Mouse (Mus musculus) macrophage (primary cell): ENCODE data around the gene Emc8. TPM values are rescaled to one million over a fixed set of nuclear protein-coding genes. Genes with fewer than 3 reads are reported as not detected.

Source experiments
- H3K27ac ChIP-seq: fragments of 350-480 bp; formaldehyde crosslinking; 2 replicates; pipeline ENCODE4 v1.9.0; 2021
- H3K36me3 ChIP-seq: fragments of 350-480 bp; formaldehyde crosslinking; 2 replicates; pipeline ENCODE4 v1.9.0; 2021; ENCODE audit errors: inconsistent target
- H3K4me3 ChIP-seq: fragments of 350-480 bp; formaldehyde crosslinking; 2 replicates; pipeline ENCODE4 v1.9.0; 2021; ENCODE audit errors: inconsistent target
- H3K79me2 ChIP-seq: fragments of 350-480 bp; formaldehyde crosslinking; 2 replicates; pipeline ENCODE4 v1.9.0; 2021; ENCODE audit errors: inconsistent target
- WGBS: methylation state at CpG from one replicate; pipeline ENCODE4 v1.1.7; 2026; ENCODE audit warnings: inconsistent platforms; ENCODE audit not compliant: missing documents; 5-methylcytosine and 5-hydroxymethylcytosine counted together
- polyA plus RNA-seq: library from polyadenylated mRNA; stranded (reverse); fragments of 250-400 nt; gene quantifications from 3 replicates; pipeline ENCODE4 v1.2.4, GENCODE M21; 2018; ENCODE audit warnings: inconsistent platforms
- total RNA-seq, 78 experiments: library from RNA; depleted of rRNA; stranded (reverse); fragments of 250-400 nt; gene quantifications; 1 replicate in 9 of 78; 2 replicates in 24 of 78; 3 replicates in 43 of 78; 4 replicates in 2 of 78; pipeline ENCODE4 v1.2.4; 2018; ENCODE audit warnings: inconsistent platforms in 56 of 78

The Emc8 gene
- 10 to 100 TPM in 17 of 26 experiments, 1 to 10 TPM in 9; 4.1 to 37.4 (median 12.2) TPM for total RNA-seq (2018; cell fraction: chromatin; rRNA removed)
- total RNA-seq (2018; cell fraction: cytosol; rRNA removed) = 10 to 100 TPM; 27.5 to 49.4 (median 37.6) TPM
- 10 to 100 TPM in 16 of 26 experiments, 1 to 10 TPM in 10; 5.8 to 26.6 (median 11.3) TPM for total RNA-seq (2018; cell fraction: nucleus; rRNA removed)
- 30.6 to 41.0 TPM (median 40.7 TPM) in 3 replicates for polyA plus RNA-seq

DNA sequence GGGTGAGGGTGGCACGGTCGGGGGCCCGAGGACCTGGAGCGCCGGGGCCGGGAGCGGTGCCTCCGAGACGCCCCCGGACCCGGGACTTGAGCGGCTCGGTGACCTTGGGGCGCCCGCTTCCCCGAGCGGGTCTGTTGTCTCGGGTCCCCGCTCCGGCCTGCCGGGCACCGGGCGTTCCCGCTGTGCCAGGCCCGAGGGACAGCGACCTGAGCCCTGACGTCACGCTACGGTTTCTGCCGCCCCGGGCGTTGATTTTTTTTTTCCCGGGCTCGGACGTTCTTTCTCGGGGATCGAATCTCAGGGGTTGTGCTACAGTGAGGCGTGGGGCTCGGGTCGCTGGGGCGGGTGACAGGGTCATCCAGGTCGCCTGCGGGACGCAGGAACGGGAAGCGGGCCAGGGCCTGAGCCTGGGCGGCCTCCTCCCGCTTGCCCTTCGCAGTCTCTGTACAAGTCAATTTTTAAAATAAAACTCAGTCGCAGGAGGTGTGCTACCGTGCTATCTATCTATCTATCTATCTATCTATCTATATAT, at the start of gene Emc8:
TSS of gene Emc8 (minus strand) at position 200 of the 532 bp plus-strand sequence.
- Histone ChIP-seq H3K27ac (peak within 1 kb of the TSS; percentile 39), H3K36me3 (peaks cover 35% of the 10 kb centered on the region), H3K79me2 (peaks cover 82% of the 10 kb centered on the region), H3K4me3 (peak within 1 kb of the TSS; percentile 74)
- under 1% methylated on average over 51 of the region's 51 CpGs for WGBS

DNA sequence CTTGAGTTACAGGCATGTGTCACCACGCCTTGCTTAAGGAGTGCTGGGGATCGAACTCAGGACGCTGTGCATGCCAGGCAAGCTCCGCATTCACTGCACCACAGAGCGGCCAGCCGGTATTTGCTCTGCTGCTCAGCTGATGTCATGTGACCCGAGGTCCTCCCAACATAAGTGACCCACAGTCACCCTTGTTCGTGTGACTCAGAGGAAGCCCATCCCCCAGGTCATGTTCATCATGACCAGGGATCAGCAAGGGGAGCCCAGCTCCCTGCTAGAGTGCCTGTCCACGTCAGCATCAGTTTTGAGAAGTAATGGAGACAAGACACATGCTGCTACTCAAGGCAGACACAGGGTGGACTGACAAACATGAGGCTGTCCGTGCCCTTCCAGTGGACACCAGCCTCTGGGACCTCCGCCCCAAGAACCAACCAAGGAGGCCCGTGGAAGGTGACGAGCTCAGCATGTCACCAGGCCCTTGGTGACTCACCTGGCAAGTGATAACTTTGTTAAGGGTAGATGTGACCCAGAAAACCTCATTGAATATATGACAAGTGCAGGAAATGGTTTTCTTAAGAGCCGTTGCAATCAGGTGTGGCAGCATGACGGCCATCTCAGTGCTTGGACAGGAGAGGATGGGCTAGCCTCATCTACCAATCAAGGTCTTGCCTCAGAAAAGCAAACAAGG, 47.8 kb upstream of the Emc8 start:
- peak overlapping the region; percentile 95 for H3K27ac ChIP-seq
- no peak overlapping the region for H3K4me3 ChIP-seq
- 58% methylated on average over 15 of the region's 15 CpGs for WGBS
- no peaks in the 10 kb centered on the region for H3K79me2 ChIP-seq
- no peaks in the 10 kb centered on the region for H3K36me3 ChIP-seq

DNA sequence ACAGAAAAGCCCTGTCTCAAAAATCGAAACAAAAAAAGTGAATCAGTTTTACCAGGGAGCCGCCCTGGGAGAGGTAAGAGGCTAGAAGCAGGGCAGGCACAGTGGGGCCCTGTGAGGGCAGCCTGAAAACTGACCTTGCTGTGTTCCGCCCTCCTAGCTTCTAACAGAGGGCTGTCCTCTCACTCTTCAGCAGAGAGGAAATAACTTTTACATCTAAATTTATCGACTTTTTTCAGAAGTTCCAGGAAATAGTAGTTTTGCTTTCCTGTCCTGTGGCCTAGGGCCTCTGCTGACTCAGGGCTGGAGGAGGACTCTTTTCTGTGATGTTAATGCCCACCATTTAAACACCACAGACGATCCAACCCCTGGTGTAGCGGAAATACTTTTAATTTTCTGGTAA, 46.8 kb upstream of the Emc8 start:
- no peaks in the 10 kb centered on the region for H3K36me3 ChIP-seq
- 18% methylated on average over 6 of the region's 6 CpGs for WGBS
- peak overlapping the region; percentile 95 for H3K27ac ChIP-seq
- H3K79me2 ChIP-seq = no peaks in the 10 kb centered on the region
- H3K4me3 ChIP-seq = no peak overlapping the region

DNA sequence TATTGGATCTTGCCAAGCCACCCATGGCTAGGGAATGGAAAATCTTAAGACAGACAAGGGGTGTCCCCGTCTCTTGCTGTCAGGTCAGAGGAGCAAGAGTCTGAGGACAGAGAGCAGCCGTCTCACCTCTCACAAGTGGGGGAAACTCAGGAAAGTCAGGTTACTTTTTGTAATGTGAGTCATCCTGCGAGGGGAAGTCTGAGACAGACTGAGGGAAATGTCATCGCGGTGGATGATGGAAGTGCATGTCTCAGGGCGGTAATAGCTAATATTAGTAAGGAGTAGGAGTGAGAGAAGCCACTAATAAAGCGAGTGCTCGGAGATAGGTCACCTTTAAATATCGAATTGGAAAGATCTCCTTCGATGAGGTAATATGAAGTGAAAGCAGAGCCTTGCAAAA, 40.8 kb upstream of the Emc8 start:
- no peaks in the 10 kb centered on the region for H3K79me2 ChIP-seq
- H3K27ac ChIP-seq = no peak overlapping the region
- no peak overlapping the region for H3K4me3 ChIP-seq
- H3K36me3 ChIP-seq = no peaks in the 10 kb centered on the region
- WGBS = 33% methylated on average over 10 of the region's 10 CpGs

DNA sequence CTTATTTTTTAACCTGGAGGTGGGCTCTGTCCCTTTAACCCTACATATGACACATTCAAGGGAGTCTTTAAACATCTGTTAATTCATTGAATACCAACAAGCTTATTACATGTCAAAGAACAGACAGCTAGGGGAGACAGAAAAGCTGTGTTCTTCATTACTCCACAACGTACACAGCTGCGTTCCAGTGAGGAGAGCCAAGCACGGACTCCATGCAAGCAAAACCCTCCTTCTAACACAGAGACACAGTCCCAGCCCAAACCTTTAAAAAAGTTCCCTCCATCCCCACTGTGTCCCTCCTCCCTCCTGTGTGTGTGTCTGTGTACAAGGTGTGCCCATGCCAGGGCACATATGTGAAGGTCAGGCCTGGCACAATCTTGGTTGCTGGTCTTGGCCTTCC, 37.8 kb upstream of the Emc8 start:
- no peak overlapping the region for H3K4me3 ChIP-seq
- H3K36me3 ChIP-seq = no peaks in the 10 kb centered on the region
- 93% methylated on average over 3 of the region's 3 CpGs for WGBS
- H3K27ac ChIP-seq = no peak overlapping the region
- H3K79me2 ChIP-seq = no peaks in the 10 kb centered on the region

DNA sequence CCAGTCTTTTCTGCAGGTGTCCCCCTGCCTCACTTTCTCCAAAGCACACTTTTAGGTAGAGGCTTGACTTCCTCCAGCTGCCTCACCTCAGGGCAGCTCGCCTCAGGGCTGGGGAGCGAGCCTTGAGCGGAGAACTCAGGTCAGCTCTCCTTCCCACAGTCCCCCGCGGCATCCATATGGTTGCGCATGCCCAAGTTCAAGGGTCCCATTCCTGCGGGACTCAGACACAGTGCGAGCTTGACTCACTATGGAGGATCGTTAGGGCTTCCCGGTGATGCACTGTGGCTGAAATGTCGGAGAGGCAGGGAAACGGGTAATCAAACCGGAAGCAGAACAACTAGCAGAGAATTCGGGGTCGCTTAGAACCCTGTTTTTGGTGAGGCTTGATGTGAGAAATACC, 36.8 kb upstream of the Emc8 start:
- H3K36me3 ChIP-seq = no peaks in the 10 kb centered on the region
- 89% methylated on average over 15 of the region's 15 CpGs for WGBS
- no peak overlapping the region for H3K4me3 ChIP-seq
- no peak overlapping the region for H3K27ac ChIP-seq
- no peaks in the 10 kb centered on the region for H3K79me2 ChIP-seq

DNA sequence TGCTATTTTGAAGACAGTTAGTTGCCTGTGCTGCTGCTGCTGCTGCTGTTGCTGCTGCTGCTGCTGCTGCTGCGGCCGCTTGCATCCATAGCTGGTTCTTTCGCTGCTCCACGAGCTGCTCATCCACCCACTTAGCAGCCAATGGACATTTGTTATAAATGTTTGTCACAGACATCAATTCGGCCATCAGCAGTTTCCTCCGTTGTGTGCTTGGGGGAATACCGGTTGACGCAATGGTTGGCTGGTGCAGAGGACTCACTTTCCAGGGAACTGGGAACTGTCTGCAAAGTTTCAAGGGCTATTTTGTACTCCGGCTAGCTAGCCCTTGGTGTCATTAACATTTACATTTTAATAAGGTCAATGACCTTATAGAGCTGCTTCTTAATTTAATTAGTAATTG, 35.8 kb upstream of the Emc8 start:
- H3K36me3 ChIP-seq = no peaks in the 10 kb centered on the region
- H3K27ac ChIP-seq = no peak overlapping the region
- no peak overlapping the region for H3K4me3 ChIP-seq
- no peaks in the 10 kb centered on the region for H3K79me2 ChIP-seq
- 73% methylated on average over 9 of the region's 9 CpGs for WGBS

DNA sequence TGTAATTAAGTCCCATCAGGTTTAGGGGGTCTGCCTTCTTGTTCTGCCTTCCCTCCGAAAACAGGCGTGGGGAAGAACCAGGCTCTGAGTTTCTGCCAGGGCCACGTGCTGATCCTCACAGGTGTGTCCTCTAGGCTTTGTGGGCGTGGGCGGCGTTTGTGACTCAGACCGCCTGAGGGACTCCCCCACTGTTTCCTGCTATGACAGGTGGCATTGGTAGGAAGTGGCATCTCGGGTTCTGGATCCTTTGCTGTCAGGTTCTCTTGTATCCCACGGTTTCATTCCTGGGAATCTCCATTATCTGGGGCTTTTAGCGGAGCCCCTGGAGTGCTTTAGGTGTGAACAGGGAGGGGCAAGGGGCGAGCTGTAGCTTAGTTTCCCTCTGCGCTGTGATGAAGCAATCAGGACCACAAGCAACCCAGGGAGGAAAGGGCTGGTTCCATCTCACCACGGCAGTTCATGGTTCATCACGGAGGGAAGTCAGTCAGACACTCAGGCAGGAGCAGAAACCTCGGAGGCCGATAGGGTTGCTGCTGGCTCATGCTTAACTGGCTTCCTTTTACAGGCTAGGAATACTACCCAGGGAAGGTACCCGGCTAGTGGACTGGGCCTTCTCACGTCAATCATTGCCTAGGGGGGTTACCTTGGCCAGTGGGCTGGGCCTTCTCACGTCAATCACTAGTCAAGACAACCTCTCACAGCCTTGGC, 33.5 kb upstream of the Emc8 start:
- H3K36me3 ChIP-seq = no peaks in the 10 kb centered on the region
- H3K79me2 ChIP-seq = no peaks in the 10 kb centered on the region
- peak overlapping the region; percentile 39 for H3K27ac ChIP-seq
- no peak overlapping the region for H3K4me3 ChIP-seq
- WGBS = 25% methylated on average over 19 of the region's 19 CpGs

DNA sequence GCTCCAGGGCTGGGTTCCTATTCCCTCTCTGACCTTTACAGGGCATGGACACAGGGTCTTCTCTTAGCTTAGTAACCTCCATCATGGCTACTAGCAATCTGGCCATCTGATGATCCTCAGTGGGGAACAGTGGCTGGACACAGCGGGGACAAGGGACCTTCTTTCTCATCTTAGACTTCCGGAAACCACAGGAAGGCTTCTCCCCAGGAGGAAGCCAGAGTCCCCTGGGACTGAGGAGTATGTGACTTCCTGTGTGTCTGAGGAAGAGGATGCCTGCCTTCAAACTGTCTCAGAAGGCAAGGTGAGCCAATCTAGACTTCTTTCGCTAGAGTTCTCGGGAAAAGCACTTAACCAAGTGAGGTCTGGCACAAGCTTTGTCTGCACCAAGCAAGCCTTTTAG, 31.7 kb upstream of the Emc8 start:
- Histone ChIP-seq H3K36me3 (no peaks in the 10 kb centered on the region), H3K79me2 (no peaks in the 10 kb centered on the region), H3K4me3 (no peak overlapping the region), H3K27ac (peak overlapping the region; percentile 98)
- WGBS = 61% methylated on average over 4 of the region's 4 CpGs

DNA sequence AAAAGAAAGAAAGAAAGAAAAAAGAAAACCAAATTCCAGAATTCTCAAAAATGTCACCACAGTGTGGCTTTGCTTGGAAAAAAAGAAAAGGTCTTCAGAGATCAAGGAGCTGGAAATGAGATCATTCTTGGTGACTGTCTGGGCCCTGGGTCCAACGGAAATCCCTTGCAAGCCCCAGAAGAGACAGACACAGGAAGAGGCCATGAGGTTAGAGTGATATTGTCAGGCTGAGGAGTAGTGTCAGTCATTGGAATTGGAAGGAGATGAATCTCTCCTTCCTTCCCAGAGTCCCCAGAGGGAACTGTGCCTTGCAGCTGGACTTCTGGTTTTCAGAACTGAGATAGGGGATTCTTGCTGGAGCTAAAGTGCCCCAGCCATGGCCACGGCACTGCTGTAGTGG, 31.2 kb upstream of the Emc8 start:
- no peak overlapping the region for H3K4me3 ChIP-seq
- no peaks in the 10 kb centered on the region for H3K79me2 ChIP-seq
- 45% methylated on average over 2 of the region's 2 CpGs for WGBS
- H3K36me3 ChIP-seq = no peaks in the 10 kb centered on the region
- peak overlapping the region; percentile 98 for H3K27ac ChIP-seq

DNA sequence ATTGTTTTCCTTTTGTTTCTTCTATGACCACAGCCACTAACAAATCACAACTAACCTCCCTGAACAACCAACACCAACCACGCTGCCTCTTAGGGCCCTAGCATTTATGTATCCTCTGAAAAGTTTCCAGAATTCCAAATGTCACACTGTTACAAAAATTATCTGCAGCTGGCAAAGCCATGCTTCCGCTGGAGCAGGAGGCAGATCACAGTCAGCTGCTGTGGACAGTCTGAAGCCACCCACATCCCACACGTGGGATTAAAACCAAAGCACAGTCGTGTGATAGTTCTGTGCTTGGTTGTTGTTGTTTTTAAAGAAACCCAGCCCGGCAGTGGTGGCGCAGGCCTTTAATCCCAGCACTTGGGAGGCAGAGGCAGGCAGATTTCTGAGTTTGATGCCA, 30.7 kb upstream of the Emc8 start:
- Histone ChIP-seq H3K79me2 (no peaks in the 10 kb centered on the region), H3K4me3 (no peak overlapping the region), H3K27ac (peak overlapping the region; percentile 98), H3K36me3 (no peaks in the 10 kb centered on the region)
- WGBS = 81% methylated on average over 6 of the region's 6 CpGs

DNA sequence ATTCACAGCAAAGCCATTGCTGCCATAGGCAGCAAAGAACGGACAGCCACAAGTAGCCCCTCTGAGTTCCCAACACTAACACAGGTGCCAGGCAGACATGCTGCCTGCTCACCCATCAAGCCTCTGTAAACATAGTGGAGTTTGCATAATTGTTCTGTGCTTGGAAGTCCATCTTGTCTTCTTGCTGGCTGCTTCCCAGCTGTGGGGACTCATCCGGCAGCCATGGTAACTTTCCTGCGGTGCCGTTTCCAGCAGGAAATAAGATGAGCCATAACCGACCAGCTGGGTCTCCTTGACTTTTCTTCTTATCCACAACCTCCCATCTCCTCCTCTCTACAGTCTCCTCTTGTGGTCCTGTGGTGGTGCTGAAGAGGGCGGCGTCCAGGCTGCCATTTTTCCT, 30.1 kb upstream of the Emc8 start:
- WGBS = 93% methylated on average over 7 of the region's 7 CpGs
- H3K27ac ChIP-seq = peak overlapping the region; percentile 98

DNA sequence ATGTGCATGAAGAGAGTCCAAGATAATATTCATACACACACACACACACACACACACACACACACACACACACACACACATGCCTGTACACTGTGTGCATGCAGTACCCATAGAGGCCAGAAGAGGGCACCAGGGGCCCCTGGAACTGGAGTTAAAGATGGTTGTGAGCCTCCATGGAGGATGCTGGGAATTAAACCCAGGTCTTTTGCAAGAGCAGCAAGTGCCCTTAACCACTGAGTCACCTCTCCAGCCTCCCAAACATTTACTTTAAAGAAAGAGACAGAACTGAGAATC, 29.6 kb upstream of the Emc8 start:
- no peak overlapping the region for H3K4me3 ChIP-seq
- H3K79me2 ChIP-seq = no peaks in the 10 kb centered on the region
- H3K27ac ChIP-seq = peak overlapping the region; percentile 98
- no peaks in the 10 kb centered on the region for H3K36me3 ChIP-seq

More for the DNA sequence above, 30.1 kb upstream of the Emc8 start:
- Histone ChIP-seq H3K4me3 (no peak overlapping the region), H3K79me2 (no peaks in the 10 kb centered on the region), H3K36me3 (no peaks in the 10 kb centered on the region)

DNA sequence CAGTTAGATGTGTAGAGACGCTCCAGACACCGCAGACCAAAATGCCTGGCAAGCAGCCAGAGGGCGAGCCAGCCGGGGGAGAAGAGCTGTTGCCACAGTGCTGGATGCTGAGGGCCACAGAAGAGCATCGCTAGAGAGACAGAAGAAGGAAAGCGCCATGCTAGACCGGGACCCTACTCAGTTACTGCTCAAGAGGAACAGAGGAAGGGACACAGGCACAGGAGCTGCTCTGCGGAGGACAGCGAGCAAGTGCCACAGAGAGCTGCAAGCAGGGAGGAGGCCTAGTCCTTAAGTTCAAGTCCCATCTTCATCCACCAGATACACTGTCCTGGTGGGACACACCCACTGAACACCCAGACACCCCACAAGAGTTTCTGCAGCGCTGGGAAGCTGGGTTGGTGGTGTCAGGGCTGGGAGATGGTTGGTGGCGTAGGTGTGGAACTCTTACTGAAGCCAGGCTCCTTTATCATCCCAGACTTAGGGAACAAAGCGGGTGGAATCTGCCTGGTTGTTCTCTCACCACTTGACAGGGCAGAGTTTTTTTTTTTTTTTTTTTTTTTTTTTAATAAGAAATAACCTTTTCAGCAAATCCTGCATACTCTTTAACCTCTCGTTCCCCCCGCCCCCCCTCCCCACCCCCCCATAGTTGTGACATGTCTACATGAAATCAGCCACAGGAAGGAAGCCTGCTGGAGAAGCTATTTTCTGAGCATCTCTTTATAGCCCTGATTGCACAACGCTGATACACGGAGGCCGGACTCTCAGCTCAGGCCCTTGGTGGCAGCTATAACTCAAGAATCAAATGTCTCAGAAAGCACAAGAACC, 29.0 kb upstream of the Emc8 start:
- 4% methylated on average over 14 of the region's 17 CpGs for WGBS
- Histone ChIP-seq H3K36me3 (no peaks in the 10 kb centered on the region), H3K27ac (peak overlapping the region; percentile 98), H3K4me3 (no peak overlapping the region), H3K79me2 (no peaks in the 10 kb centered on the region)
